11 mouse cellular contexts compared by ENCODE assay signal in genomic region chr6:15727681-15728410, GRCm38 (mm10). TPM values are rescaled to one million over a fixed set of nuclear protein-coding genes. Genes with fewer than 3 reads are reported as not detected.
DNase-seq lines count a peak whose midpoint lies in the region; ATAC-seq lines count a peak whose summit lies in the region.
"Had no signal": no experiment of that assay in that cellular context is flagged by ENCODE, and none has a peak within 500 bp of the region (broad histone marks: within the 10 kb centered on the region; RNA-seq: fewer than 3 reads in every experiment).

No protein-coding gene starts in this region.

- no peak overlapping the region for H3K4me2 ChIP-seq in midbrain, embryonic 11.5 days
- H3K4me2 ChIP-seq in midbrain, embryonic 15.5 days = no peak overlapping the region
- no peak overlapping the region for H3K4me2 ChIP-seq in stomach, embryonic 16.5 days (ENCODE audit: low read depth, low read length)
- no peak overlapping the region for H3K4me2 ChIP-seq in forebrain, embryonic 13.5 days
- H3K4me2 ChIP-seq: limb, embryonic 12.5 days; stomach, embryonic 15.5 days had no signal

- peak; percentile 10 for DNase-seq in embryo, embryonic 11 days
- no peak for DNase-seq in embryo, embryonic 10 days (ENCODE audit: low spot score)
- peak; percentile 80 for DNase-seq in midbrain, embryonic 11.5 days (ENCODE audit: low spot score, missing footprints)
- peak; percentile 50 for DNase-seq in kidney, adult 9 months
- no peak for DNase-seq in ovary, adult 18-20 months (ENCODE audit: low spot score)
- DNase-seq: midbrain, embryonic 14.5 days had no signal

- H3K27me3 ChIP-seq in midbrain, embryonic 11.5 days (ENCODE audit: control insufficient read depth, insufficient read depth, low read length) = no peaks in the 10 kb centered on the region
- H3K27me3 ChIP-seq in midbrain, embryonic 15.5 days (replicated peaks) = no peaks in the 10 kb centered on the region
- H3K27me3 ChIP-seq in stomach, embryonic 16.5 days (ENCODE audit: control insufficient read depth, insufficient read depth, low read length) = no peaks in the 10 kb centered on the region
- H3K27me3 ChIP-seq in forebrain, embryonic 13.5 days = no peaks in the 10 kb centered on the region
- H3K27me3 ChIP-seq: limb, embryonic 12.5 days; stomach, embryonic 15.5 days had no signal

- H3K9ac ChIP-seq in midbrain, embryonic 11.5 days (ENCODE audit: low read length) = no peak overlapping the region
- no peak overlapping the region for H3K9ac ChIP-seq in midbrain, embryonic 15.5 days
- no peak overlapping the region for H3K9ac ChIP-seq in stomach, embryonic 16.5 days (ENCODE audit: low read length)
- no peak overlapping the region for H3K9ac ChIP-seq in forebrain, embryonic 13.5 days
- H3K9ac ChIP-seq: limb, embryonic 12.5 days; stomach, embryonic 15.5 days had no signal

- 59% methylated on average over 4 of the region's 4 CpGs for WGBS in midbrain, embryonic 11.5 days
- WGBS in midbrain, embryonic 15.5 days = 60% methylated on average over 4 of the region's 4 CpGs
- WGBS in stomach, embryonic 16.5 days = 39% methylated on average over 4 of the region's 4 CpGs
- WGBS in forebrain, embryonic 13.5 days = 70% methylated on average over 4 of the region's 4 CpGs

- ATAC-seq in midbrain, embryonic 11.5 days (ENCODE audit: low FRiP score) = no peak
- no peak for ATAC-seq in midbrain, embryonic 15.5 days (replicated peaks)
- ATAC-seq in stomach, embryonic 16.5 days (ENCODE audit: insufficient read depth, low FRiP score) = no peak
- no peak for ATAC-seq in forebrain, embryonic 13.5 days

- no peak overlapping the region for H3K4me3 ChIP-seq in midbrain, embryonic 11.5 days (ENCODE audit: low read depth, low read length)
- no peak overlapping the region for H3K4me3 ChIP-seq in midbrain, embryonic 15.5 days
- no peak overlapping the region for H3K4me3 ChIP-seq in stomach, embryonic 16.5 days (replicated peaks; ENCODE audit: low read length)
- H3K4me3 ChIP-seq in forebrain, embryonic 13.5 days = no peak overlapping the region
- H3K4me3 ChIP-seq: limb, embryonic 12.5 days; stomach, embryonic 15.5 days had no signal

- no peak overlapping the region for H3K27ac ChIP-seq in midbrain, embryonic 11.5 days (ENCODE audit: low read depth, low read length)
- H3K27ac ChIP-seq in midbrain, embryonic 15.5 days = no peak overlapping the region
- peak overlapping the region; percentile 11; the same call in 1 of the 2 replicates for H3K27ac ChIP-seq in stomach, embryonic 16.5 days (ENCODE audit: low read length)
- no peak overlapping the region for H3K27ac ChIP-seq in forebrain, embryonic 13.5 days
- H3K27ac ChIP-seq: limb, embryonic 12.5 days; stomach, embryonic 15.5 days had no signal

- H3K36me3 ChIP-seq in midbrain, embryonic 11.5 days (ENCODE audit: control insufficient read depth, insufficient read depth, low read length) = no peaks in the 10 kb centered on the region
- no peaks in the 10 kb centered on the region for H3K36me3 ChIP-seq in midbrain, embryonic 15.5 days (replicated peaks)
- H3K36me3 ChIP-seq in stomach, embryonic 16.5 days (ENCODE audit: control insufficient read depth, insufficient read depth, low read length) = no peaks in the 10 kb centered on the region
- H3K36me3 ChIP-seq in forebrain, embryonic 13.5 days (ENCODE audit: poor library complexity, severe bottlenecking) = no peaks in the 10 kb centered on the region
- H3K36me3 ChIP-seq: limb, embryonic 12.5 days; stomach, embryonic 15.5 days had no signal

- no peaks in the 10 kb centered on the region for H3K4me1 ChIP-seq in midbrain, embryonic 11.5 days (ENCODE audit: control insufficient read depth, insufficient read depth, low read length)
- no peaks in the 10 kb centered on the region for H3K4me1 ChIP-seq in midbrain, embryonic 15.5 days
- H3K4me1 ChIP-seq in stomach, embryonic 16.5 days (ENCODE audit: control insufficient read depth, insufficient read depth, low read length) = peaks cover 23% of the 10 kb centered on the region
- no peaks in the 10 kb centered on the region for H3K4me1 ChIP-seq in forebrain, embryonic 13.5 days
- H3K4me1 ChIP-seq: stomach, embryonic 15.5 days had no signal

- H3K9me3 ChIP-seq in midbrain, embryonic 11.5 days (ENCODE audit: control insufficient read depth, low read length) = no peaks in the 10 kb centered on the region
- H3K9me3 ChIP-seq in midbrain, embryonic 15.5 days = no peaks in the 10 kb centered on the region
- no peaks in the 10 kb centered on the region for H3K9me3 ChIP-seq in stomach, embryonic 16.5 days (replicated peaks; ENCODE audit: control insufficient read depth, low read length)
- no peaks in the 10 kb centered on the region for H3K9me3 ChIP-seq in forebrain, embryonic 13.5 days (replicated peaks)
- H3K9me3 ChIP-seq: limb, embryonic 12.5 days; stomach, embryonic 15.5 days had no signal

RNA-seq across cellular contexts. Expression of gene Mdfic, which starts 7.4 kb away (rescaled TPM):
- 7.0 and 7.7 TPM in 2 replicates for polyA plus RNA-seq in midbrain, embryonic 11.5 days (2014; fragmentation: Nextera tagmentation; extraction: Ambion mirVana)
- polyA plus RNA-seq in midbrain, embryonic 15.5 days (2015; fragmentation: Nextera tagmentation; extraction: Ambion mirVana) = 1.0 and 1.2 TPM in 2 replicates
- 5.7 and 7.0 TPM in 2 replicates for polyA plus RNA-seq in stomach, embryonic 16.5 days (2015; fragmentation: Nextera tagmentation; extraction: Ambion mirVana)
- 1.6 and 1.7 TPM in 2 replicates for polyA plus RNA-seq in forebrain, embryonic 13.5 days (2015; fragmentation: Nextera tagmentation; extraction: Ambion mirVana)

Comparison
In these comparisons a context has a peak if more than half of its experiments do, and no peak if none do; other contexts are left out.
1. DNase-seq: peak in embryo, embryonic 11 days (single experiment), midbrain, embryonic 11.5 days (single experiment) and kidney, adult 9 months (single experiment); none in embryo, embryonic 10 days (single experiment) and ovary, adult 18-20 months (single experiment).